Mouse (Mus musculus) gastrocnemius, postnatal 36 days (tissue): ENCODE measurements around the gene D1Pas1. TPM values are rescaled to one million over a fixed set of nuclear protein-coding genes. Genes with fewer than 3 reads are reported as not detected.

Experiments
- DNase-seq, 2 experiments: peaks; one replicate each; pipeline ENCODE4 v3.0.0; 2022
- intact Hi-C: fragments of 180-260 bp; cut with DNase I; formaldehyde crosslinking; loops from one replicate; pipeline ENCODE4 v1.15.1; 2025
- long read RNA-seq, 2 experiments: library from polyadenylated mRNA; stranded (forward); transcript quantifications; one replicate each; pipeline ENCODE4 v2.0.0; 2021
- total RNA-seq, 2 experiments: library from RNA; stranded (reverse); gene quantifications; 2 replicates each; pipeline ENCODE4 v1.2.3; 2021

D1Pas1 gene
- total RNA-seq, result not detected
- long read RNA-seq, experiment 1, result 0 reads
- long read RNA-seq, experiment 2, result 0 reads

DNA sequence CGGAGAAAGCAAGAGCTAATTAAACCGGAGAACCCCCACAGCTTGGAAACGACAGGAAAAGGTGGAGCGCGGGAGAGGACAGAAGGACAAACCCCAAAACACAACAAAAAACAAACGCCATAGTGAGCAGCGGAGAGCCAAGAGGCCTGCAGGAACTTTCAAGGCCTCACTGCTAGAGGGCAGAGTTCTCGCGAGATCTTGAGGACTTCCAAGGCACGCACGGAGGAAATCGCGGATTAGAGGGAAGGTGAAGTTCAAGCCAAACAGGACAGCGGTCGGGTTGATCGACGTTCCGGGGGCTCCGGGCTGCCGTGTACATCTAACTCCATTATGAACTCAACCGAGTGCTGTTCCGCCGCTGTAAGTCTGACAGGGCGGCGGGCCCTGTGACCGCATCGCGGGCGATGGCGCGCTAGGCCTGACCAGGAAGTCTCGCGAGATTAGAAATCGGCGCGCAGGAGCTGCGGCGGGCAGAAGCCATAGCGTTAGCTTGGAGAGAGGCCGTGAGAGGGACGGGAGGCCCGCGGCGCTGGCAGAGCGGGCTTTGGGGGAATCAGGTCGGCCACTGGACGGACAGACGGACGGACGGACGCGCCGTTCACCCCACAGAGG, at the start of gene D1Pas1:
TSS of gene D1Pas1 (plus strand) at position 216 of the 612 bp plus-strand sequence.
- no peak for DNase-seq
- intact Hi-C loops, result no loop called here

DNA sequence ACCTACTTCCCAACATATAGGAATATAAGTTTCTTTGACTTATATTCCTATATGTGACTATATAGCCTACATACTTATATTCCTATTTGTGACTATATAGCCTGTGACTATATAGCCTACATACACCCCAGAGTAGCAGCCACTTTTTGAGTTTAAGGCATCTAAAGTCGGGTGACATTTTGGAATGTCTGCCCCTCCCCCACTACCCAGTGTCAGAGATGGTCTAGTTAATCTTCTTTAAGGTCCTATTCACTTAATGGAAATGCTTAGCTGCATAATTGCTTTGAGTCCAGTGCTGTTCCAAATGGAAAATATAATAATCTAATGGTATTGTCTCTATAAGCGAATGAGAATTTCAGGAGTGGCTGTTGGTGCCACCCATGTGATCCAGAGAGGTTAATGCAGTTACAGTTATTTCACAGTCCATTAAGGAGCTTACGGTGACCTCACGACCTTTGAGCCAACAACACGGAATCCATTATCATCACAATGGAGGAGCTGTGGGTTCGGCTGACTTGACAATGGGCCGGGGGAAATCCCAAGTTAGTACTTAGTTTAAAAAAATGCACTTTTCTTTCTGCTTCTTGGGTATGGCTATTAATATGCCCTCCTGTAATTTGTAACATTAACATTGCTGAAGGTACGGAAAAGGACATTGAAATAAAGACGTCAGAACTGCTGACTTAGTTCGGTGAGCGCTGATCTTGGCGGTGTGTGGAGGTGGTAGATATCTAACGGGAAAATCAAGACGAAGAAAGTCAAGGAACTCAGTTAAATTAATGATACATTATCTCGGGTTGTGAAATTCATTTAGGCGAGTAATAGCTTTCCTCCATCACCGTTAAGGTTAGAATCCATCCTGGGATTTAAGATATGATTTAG, 44.5 kb upstream of the D1Pas1 start:
- intact Hi-C loops, result no loop called here

DNA sequence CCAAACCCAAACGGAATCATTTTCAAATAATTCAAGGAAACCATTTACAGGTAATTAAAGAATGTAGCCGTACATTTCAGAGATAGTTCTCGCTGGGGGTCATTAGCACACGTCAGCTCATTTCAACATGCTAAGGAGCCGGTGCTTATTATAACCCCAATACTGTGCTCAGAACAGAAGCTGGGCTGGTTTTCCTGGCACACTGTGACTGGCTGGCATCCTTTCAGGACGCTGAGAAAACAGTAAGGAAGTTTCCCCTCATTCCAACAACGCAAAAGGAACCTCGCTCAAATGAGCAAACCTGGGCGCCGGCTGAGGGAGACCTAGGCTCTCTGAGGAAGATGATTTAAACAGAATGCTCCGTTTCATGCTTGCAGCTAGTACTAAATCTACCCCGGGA, 43.2 kb upstream of the D1Pas1 start:
- no peak for DNase-seq
- intact Hi-C loops, result no loop called here

More for the DNA sequence above, 44.5 kb upstream of the D1Pas1 start:
- DNase-seq, result no peak

DNA sequence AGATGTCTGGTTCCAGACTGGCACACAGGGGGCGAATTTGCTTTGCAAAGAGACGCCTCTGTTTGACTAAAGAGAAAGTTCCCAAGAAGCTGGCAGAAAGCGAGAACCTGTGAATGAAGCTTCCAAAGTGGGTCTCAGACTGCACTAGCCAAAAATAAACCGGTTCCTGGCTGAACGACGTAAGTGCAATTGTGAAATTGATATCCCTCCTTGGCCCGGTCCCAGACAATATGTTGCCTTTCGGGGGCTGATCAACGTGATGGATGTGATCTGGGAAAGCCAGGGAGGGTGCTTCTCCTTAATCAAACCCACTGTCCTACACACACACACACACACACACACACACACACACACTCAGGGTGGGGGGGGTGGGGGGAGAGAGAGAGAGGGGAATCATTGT, 41.8 kb upstream of the D1Pas1 start:
- no peak for DNase-seq
- intact Hi-C loops, result no loop called here

DNA sequence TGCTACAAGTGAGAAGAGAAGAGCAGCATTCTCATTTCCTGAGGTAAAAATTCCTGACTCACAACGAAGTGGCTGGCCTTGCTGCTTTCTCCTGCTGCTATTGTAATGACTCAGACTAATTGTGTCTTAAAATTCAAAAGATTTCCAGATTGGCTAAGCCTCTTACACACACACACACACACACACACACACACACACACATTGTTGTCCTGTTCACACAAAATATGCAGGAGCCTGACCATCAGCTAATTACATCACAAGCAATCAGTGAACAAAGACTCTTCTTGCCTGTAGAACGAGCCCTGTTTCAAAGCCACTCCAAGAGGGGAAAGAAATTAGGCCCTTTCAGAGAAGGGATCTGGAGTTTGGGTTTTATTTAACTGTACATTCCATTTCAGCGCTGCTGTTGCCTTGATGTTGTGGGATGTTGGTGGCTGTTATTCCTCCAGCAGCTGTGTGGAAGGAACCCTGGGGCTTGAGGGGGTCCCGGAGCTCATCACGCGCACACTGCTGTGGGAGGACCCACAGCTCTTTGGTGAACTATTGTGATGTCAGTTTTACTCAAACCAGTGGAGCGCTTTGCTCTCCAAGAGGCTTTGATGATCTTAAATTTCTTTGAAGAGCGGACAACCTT, 40.8 kb upstream of the D1Pas1 start:
- intact Hi-C loops, result no loop called here

DNA sequence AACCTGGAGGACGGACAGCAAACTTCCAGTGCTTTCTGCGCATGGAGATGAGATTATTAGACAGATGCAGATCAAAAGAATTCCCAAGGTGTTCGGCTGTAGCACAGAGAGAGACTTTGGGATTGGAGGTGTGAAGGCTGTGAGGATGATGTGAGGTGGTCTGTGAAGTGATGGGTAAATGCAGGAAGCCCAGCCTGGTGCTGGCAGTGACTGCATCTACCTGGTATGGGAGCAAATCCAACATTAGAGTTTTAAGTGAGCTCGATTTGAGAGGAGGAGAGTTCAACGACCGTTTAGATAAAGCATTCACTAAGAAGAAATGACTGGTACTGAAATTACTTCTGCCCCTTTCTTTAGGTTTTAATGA, 40.3 kb upstream of the D1Pas1 start:
- DNase-seq, result no peak
- intact Hi-C loops, result no loop called here

More for the DNA sequence above, 40.8 kb upstream of the D1Pas1 start:
- no peak for DNase-seq

DNA sequence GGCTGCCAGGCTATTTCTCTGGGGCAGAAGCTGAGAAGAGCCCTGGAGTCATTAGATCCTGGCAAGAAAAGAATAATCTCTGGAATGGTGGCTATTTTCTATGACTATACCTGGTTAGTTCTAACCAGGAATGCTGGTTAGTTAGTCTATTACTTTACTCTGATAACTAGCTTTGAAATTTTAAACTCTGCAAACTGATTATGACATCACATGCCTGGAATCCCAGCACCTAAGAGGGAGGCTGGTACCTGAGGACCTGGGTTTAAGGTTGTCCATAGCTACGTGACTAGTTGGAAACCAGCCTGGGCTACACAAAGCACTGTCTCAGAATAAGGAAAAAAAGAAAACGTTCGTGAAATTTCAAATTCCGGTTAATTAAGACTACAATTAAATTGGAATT, 39.7 kb upstream of the D1Pas1 start:
- no peak for DNase-seq
- intact Hi-C loops, result no loop called here

DNA sequence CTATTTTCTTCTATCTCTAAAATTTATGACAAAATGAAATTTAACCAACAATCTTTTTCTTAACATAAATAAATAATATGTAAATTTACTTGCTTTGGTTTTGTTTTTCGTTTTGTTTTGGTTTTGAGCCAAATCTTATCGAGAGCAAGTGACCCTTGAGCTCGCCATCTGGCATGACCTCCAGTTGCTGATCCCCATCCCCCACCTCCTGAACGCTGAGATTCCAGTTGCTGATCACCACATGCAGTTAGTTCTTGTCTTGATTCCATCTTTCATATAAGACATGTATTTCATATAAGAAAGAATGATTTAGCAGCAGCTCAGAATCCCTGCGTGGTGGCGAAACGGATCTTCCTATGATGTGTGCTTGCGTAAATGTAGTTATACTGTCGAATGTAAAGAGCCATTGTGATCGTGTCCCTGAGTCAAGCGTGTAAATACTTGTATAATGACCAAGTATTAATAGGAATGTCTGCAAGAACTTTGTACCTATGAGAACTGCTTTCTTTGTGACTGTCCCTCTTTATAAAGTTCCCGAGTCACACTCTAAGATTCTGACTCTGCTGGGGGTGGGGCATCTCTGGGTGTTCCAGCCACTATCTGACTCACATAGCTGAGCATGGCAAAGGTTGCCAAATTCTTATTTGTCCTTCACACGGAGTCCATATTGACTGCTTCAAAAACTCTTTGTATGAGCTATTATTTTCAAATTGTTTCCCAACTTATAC, 36.9 kb upstream of the D1Pas1 start:
- no peak for DNase-seq
- intact Hi-C loops, result no loop called here

DNA sequence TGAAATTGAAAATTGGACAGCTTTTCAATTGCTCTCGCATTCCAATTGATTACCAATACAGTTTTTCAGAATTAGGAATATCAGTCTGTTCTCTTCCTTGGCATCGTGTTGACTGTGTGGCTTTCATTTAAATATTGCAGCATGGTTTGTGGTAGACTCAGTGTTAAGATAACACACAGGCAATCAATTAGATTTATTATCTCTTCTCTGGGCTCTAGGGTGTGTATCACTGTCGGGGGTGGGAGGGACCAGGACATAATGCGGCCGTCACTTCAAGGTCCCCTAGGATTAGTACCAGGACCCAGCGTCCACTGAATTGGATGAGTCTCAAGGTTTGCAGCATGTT, 36.4 kb upstream of the D1Pas1 start:
- intact Hi-C loops, result no loop called here
- DNase-seq, result no peak

DNA sequence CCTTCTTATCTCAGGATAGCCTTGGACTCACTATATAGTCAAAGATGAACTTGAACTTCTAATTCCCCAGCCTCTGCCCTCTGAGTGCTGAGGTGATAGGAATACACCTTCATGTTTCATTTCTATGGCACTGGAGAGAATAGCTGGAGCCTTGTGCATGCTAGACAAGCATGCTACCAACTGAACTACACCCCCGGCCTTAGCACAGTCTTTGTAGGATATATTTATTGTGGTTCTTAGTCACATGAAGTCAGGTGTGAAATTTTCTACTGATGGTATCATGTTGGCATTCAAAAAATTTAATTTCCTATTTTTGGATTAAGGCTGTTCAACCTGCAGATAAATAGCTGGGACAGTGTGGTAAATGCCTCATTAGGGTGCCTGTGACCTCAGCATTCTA, 33.0 kb upstream of the D1Pas1 start:
- DNase-seq, result no peak
- intact Hi-C loops, result no loop called here

DNA sequence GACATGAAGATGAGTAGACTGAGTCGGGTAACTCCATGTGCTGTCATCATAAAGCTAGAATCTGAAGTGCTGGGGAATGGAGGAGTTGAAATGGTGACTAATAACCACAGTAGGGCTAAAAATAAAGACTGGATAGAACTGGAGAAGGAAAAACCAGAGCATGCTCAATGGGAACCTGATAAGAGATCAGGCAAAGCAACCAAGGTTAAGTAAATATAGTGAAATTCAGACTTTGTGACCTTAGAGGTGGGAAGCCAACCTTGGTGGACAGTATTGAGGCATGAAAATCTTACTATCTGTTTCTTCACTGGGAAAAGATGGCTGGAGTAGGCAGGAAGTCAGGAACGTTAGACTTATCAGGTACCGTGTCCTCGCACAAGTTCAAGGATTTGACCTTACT, 14.8 kb upstream of the D1Pas1 start:
- no peak for DNase-seq
- intact Hi-C loops, result no loop called here

DNA sequence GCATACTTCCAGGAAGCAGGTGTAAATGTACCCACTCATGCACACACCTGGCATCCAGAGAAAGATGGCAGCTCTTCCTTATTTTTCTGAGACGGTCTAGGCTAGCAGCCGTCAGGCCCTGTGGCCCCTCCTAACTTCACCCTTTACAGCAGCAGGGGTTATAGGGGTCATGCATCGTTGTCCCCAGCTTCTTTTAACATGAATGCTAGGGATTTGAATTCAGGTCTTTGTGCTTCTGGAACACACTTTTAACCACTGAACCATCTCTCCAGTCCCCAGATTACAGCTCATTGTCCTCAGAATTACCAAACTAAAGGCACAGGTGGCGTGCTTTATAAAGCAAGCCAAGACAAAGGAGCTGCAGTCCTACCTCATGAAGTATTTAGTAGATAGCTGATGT, 12.6 kb upstream of the D1Pas1 start:
- intact Hi-C loops, result no loop called here
- no peak for DNase-seq

DNA sequence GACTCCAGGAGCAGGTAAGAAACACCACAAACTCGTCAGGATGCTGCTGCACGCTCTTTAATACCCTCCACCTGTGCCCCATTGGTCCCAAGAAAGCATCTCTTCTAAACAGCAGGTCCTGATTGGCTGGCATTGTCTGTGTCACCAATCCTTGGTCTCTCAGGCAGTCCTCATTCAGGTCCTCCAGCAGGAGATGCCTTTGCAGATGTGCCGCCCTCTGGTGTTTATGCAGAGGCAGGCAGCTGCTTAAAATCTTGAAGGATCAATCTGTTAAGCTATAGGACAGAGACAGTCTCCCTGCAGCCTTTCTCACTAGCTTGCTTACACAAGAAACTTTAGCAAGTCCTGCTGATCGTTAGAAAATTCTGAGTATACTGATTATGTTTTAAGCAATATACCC, 7.8 kb upstream of the D1Pas1 start:
- intact Hi-C loops, result no loop called here
- no peak for DNase-seq

DNA sequence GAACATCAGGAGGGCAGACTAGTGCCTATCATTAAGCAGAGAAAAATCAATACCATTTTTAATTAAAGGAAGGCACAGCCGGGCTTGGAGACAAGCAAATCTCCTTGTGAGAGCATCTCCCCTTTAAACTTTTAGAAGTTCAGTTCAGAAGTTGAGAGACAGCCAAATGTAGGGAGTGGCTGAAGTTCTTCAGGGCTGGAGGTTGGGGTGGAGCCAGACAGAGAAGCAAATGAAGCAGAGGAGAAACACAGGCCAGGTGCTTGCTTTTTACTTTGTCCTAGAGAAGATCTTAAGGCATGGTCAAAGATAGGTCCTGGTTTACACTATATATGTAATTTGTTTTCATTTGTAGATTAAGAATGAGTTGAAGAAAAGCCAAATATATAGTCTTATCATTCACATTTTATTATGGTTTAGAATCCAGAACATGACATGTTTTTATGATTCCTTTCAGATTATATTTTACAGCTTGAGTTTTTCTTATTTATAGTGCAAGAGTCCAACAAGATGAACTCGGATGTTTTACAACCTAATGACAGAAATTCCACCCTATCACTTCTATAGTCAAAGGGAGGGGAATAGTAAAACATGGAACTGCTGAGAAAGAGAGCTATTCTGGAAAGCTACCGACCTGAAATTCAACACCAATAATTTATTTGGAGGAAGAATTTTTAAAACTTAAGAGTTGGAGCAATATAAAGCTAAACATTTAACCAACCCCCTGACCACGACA, 2.9 kb upstream of the D1Pas1 start:
- no peak for DNase-seq
- intact Hi-C loops, result no loop called here

DNA sequence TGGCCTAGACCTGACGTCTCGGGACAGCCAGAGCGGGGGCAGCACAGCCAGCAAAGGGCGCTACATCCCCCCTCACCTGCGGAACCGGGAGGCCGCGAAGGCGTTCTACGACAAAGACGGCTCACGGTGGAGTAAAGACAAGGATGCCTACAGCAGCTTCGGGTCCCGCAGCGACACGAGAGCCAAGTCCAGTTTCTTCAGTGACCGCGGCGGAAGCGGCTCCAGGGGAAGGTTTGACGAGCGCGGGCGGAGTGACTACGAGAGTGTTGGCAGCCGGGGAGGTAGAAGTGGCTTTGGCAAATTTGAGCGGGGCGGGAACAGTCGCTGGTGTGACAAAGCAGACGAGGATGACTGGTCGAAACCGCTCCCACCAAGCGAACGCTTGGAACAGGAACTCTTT, 710 bp downstream of the D1Pas1 start:
- intact Hi-C loops, result no loop called here

DNA sequence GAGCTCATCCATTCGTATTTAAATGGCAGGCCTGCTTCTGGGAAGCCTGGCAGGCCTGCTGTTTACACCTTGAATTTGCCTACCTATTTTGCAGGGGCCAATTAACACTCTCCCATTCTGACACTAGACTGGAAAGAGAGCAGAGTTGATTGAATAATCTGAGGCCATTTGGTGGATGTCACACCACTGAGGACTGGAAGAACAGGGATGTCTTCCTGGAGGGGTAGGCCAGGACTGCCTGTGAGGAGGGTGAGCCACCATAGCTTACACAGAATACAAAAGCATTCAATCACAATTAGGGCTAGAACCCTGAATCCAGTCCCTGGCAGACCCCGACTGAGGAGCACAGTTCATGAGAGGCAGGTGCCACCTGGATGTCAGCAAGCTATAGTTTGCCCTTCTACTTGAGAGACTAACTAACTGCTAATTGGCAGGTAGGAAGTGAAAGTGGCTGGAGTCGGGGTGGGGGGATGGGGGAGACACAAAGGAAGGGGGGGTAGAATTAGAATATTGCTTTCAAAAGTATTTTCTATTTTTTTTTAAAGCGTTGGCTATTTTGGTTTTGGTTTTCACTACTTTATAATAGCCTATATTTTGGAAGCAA, 9.8 kb downstream of the D1Pas1 start:
- no peak for DNase-seq
- intact Hi-C loops, result no loop called here

More for the DNA sequence above, 710 bp downstream of the D1Pas1 start:
- DNase-seq, result no peak

DNA sequence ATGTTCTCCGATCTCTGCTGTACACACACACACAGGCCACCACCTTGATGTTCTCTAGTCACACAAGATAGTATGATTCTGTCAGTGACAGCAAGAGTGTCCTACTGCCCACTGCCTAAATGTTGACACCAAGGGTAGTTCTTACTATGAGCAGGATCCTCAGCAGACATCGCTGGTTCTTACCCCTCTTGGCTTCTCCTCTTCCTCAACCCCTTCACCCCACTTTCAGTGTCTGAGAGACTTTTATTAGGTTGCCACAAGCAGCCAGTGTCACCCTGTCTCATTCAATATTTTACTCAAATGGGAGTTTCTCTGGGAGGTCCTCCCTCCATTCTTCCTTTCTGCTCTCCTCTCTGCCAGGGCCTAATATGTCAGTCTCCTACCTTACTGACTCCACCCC, 10.6 kb downstream of the D1Pas1 start:
- intact Hi-C loops, result no loop called here
- DNase-seq, result no peak

DNA sequence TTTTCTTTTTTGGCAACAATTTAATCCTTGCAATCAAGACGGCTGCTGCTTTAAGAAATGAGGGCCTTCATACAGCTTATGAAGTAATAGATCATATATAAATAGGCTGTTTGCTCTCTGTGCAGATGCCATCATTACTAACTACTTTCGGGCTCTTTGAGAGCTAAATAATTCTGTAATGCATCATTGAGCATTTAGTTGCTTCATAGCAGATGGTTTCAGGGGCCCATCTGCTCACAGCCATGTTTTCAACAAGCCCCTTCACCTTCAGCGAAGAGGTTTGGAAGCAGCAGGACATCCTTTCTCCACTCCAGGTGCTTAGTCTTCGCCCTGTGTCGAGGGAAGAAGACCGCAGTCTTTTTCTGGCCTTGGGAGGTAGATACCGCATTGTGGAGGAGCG, 12.2 kb downstream of the D1Pas1 start:
- DNase-seq, result no peak
- intact Hi-C loops, result no loop called here

DNA sequence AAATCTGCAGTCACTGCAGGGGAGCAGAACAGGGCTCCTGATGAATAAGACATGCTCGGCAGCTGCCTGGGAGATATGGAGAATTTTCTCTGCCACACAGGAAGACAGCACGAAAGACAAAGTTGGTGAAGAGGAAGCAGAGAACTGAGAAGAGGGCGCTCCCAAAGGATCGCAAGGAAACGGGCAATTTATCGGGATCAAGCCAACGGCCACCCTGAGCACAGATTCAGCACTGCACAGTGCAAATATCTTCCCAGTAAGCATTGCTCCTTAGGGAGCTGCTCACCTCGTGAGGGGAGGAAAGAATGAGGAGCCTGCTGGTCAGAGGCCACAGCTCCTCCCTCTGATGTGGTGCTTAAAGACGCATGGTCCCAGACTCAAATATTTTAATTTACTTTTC, 13.3 kb downstream of the D1Pas1 start:
- intact Hi-C loops, result no loop called here
- DNase-seq, result no peak

DNA sequence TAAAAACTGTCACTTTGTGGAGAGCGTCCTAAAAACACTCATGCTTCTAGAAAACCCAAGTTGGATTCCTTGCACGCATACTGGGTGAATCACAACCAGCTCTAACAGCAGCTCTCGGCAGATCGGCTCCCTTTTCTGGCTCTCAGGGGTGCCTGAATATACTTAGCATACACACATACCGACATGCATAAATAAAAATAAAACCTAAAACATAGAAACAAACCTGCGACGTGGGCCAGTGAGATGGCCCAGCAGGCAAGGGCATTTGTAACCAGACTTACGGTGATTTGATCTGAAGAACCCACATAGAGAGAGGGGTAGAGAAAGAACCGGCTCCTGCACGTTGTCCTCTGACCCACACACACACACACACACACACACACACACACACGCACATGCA, 17.9 kb downstream of the D1Pas1 start:
- intact Hi-C loops, result no loop called here
- no peak for DNase-seq
